Mouse (Mus musculus) embryonic facial prominence, embryonic 14.5 days (tissue): ENCODE data around the gene Sspo. TPM values are rescaled to one million over a fixed set of nuclear protein-coding genes. Genes with fewer than 3 reads are reported as not detected.
"Not testable (repeated sequence)": the region's sequence is repeated elsewhere in the genome, so short reads cannot be mapped to it uniquely, and the experiment has no call there.

Source experiments
- ATAC-seq: fragments of 200-750 bp; cut with Nextera tagmentation; 2 replicates; pipeline ENCODE4 v1.8.0; 2017; ENCODE audit warnings: low read depth, moderate number of reproducible peaks, moderate TSS enrichment
- DNase-seq: peaks from one replicate; pipeline ENCODE4 v3.0.0-alpha.2; 2015; ENCODE audit warnings: low spot score
- H3K27ac ChIP-seq: fragments of 300-500 bp; sonication (generic); replicated peaks from 2 replicates; pipeline ENCODE4 v1.5.1; 2014; ENCODE audit warnings: low read depth, mild to moderate bottlenecking, low read length, moderate library complexity
- H3K27me3 ChIP-seq: fragments of 300-500 bp; sonication (generic); replicated peaks from 2 replicates; pipeline ENCODE4 v1.6.1; 2014; ENCODE audit warnings: low read length; ENCODE audit not compliant: control insufficient read depth, insufficient read depth
- H3K36me3 ChIP-seq: fragments of 300-500 bp; sonication (generic); 2 replicates; pipeline ENCODE4 v1.6.1; 2014; ENCODE audit warnings: low read length, mixed read lengths; ENCODE audit not compliant: control insufficient read depth, insufficient read depth
- H3K4me1 ChIP-seq: fragments of 300-500 bp; sonication (generic); 2 replicates; pipeline ENCODE4 v1.6.1; 2014; ENCODE audit warnings: antibody characterized with exemption, low read length; ENCODE audit not compliant: control insufficient read depth, insufficient read depth
- H3K4me2 ChIP-seq: fragments of 300-500 bp; sonication (generic); 2 replicates; pipeline ENCODE4 v1.6.1; 2014; ENCODE audit warnings: low read depth, mild to moderate bottlenecking, low read length, moderate library complexity, mixed read lengths
- H3K4me3 ChIP-seq: fragments of 300-500 bp; sonication (generic); 2 replicates; pipeline ENCODE4 v1.5.1; 2014; ENCODE audit warnings: low read depth, mild to moderate bottlenecking, low read length
- H3K9ac ChIP-seq: fragments of 300-500 bp; sonication (generic); 2 replicates; pipeline ENCODE4 v1.6.1; 2014; ENCODE audit warnings: low read depth, mild to moderate bottlenecking, low read length, moderate library complexity, mixed read lengths
- H3K9me3 ChIP-seq: fragments of 300-500 bp; sonication (generic); 2 replicates; pipeline ENCODE4 v1.6.1; 2016; ENCODE audit warnings: low read length; ENCODE audit not compliant: control insufficient read depth
- WGBS: fragments of 180-500 bp; shearing (Covaris S2); extraction: QIAGEN DNeasy Blood & Tissue Kit; methylation state at CpG from one replicate; pipeline ENCODE4 v1.1.7; 2014; 5-methylcytosine and 5-hydroxymethylcytosine counted together
- polyA plus RNA-seq: library from polyadenylated mRNA; unstranded; fragments of >200 nt; fragmentation: Nextera tagmentation; extraction: Ambion mirVana; gene quantifications from 2 replicates; pipeline ENCODE4 v1.2.1, GENCODE M21; 2014

The Sspo gene
- polyA plus RNA-seq, 1 experiment from 2014 or later: 1.1 TPM

DNA sequence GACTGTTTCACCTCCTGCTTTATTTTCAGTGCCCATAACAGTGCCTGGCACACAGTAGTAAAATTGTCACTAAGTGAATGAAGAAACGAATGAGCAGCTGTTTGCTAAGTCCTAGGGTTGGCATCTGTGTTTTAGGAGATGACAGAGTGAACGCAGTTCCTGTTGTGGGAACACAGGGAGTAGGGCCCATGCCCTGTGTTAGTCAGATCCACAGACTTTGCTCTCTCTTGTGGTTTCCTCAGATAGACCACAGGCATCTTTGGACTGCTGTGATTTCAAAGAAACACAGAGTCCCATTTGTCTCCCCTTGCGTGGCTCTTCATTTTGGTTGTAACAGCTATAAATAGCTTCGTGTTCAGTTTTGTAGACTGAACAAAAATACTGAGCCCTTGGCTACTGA, 62.4 kb downstream of the Sspo start:
- Histone ChIP-seq H3K4me1 (peaks cover 3% of the 10 kb centered on the region), H3K27ac (peak overlapping the region; percentile 33; the same call in 1 of the 2 replicates), H3K27me3 (no peaks in the 10 kb centered on the region), H3K4me2 (no peak overlapping the region), H3K9ac (no peak overlapping the region), H3K4me3 (no peak overlapping the region), H3K36me3 (peaks cover 32% of the 10 kb centered on the region), H3K9me3 (no peaks in the 10 kb centered on the region)
- 67% methylated on average over 4 of the region's 4 CpGs for WGBS
- no peak for ATAC-seq
- DNase-seq: peak; percentile 48

GRCm38 (mm10) chr6:48511861-48512260, 63.8 kb downstream of the Sspo start:
- Histone ChIP-seq H3K4me2 (no peak overlapping the region), H3K4me3 (no peak overlapping the region), H3K36me3 (peaks cover 47% of the 10 kb centered on the region), H3K4me1 (no peaks in the 10 kb centered on the region), H3K9ac (no peak overlapping the region), H3K27me3 (no peaks in the 10 kb centered on the region), H3K27ac (no peak overlapping the region), H3K9me3 (no peaks in the 10 kb centered on the region)
- ATAC-seq (no peak), DNase-seq (no peak)
- WGBS: 85% methylated on average over 7 of the region's 7 CpGs

GRCm38 (mm10) chr6:48524882-48525281, 76.9 kb downstream of the Sspo start:
- H3K36me3 ChIP-seq: peaks cover 29% of the 10 kb centered on the region; the same call in 1 of the 2 replicates
- 94% methylated on average over 13 of the region's 16 CpGs for WGBS

DNA sequence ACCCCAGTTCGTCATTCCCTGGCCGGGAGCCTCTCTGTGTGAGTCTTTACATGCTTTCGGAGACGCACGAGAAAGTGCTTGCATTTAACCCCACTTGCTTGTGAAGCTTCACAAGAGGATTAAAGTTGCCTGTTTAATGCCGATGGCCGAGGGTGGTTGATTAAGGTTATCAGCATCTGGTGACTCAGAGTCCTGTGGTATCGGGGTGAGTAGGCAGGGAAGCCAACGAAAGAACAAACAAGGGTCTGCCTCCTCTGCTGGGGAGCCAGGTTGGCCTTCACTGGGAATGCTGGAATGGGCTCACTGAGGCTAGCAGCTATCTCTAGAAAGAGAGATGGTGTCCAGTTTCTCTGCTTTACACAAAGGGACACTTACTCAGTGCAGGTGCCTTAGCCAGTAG, 79.9 kb downstream of the Sspo start:
- DNase-seq (no peak), ATAC-seq (no peak)
- WGBS: 84% methylated on average over 9 of the region's 9 CpGs
- no peak overlapping the region for H3K4me3 ChIP-seq
- no peak overlapping the region for H3K4me2 ChIP-seq
- peaks cover 40% of the 10 kb centered on the region for H3K36me3 ChIP-seq
- no peak overlapping the region for H3K27ac ChIP-seq
- H3K9me3 ChIP-seq: no peaks in the 10 kb centered on the region
- H3K9ac ChIP-seq: no peak overlapping the region
- H3K27me3 ChIP-seq: no peaks in the 10 kb centered on the region
- no peaks in the 10 kb centered on the region for H3K4me1 ChIP-seq

More at GRCm38 (mm10) chr6:48524882-48525281, 76.9 kb downstream of the Sspo start:
- H3K9ac ChIP-seq, H3K4me3 ChIP-seq, H3K27ac ChIP-seq, ATAC-seq, H3K9me3 ChIP-seq, H3K4me1 ChIP-seq, H3K27me3 ChIP-seq, DNase-seq, H3K4me2 ChIP-seq: not testable (repeated sequence)

DNA sequence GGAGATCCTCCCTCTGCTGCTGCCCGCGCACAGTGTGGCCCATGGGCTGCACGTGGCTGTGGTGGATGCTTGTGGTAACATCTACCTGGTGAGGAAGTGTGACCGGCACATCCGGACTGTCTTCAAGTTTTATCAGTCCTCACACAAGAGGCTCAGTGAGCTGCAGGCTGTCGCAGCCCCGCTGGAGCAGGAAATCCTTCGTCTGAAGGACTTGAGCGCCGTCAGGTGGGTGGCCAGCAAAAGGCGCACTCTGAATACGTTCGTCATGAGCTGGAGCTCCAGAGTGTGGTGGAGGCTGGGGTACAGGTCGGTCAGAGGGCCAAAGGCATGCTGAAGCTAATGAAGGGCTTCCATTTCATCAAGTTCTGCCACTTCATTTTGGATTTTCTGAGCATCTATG, 81.2 kb downstream of the Sspo start:
- Histone ChIP-seq H3K9me3 (no peaks in the 10 kb centered on the region), H3K9ac (no peak overlapping the region), H3K4me1 (no peaks in the 10 kb centered on the region), H3K27me3 (no peaks in the 10 kb centered on the region), H3K36me3 (peaks cover 40% of the 10 kb centered on the region), H3K27ac (no peak overlapping the region), H3K4me2 (no peak overlapping the region), H3K4me3 (no peak overlapping the region)
- WGBS: 77% methylated on average over 14 of the region's 14 CpGs
- ATAC-seq (no peak), DNase-seq (no peak)

GRCm38 (mm10) chr6:48529871-48530440, 81.9 kb downstream of the Sspo start:
- no peaks in the 10 kb centered on the region for H3K27me3 ChIP-seq
- DNase-seq (no peak), ATAC-seq (no peak)
- H3K36me3 ChIP-seq: peaks cover 40% of the 10 kb centered on the region
- H3K4me1 ChIP-seq: no peaks in the 10 kb centered on the region
- H3K9me3 ChIP-seq: no peaks in the 10 kb centered on the region
- no peak overlapping the region for H3K4me2 ChIP-seq
- WGBS: 85% methylated on average over 16 of the region's 16 CpGs
- H3K27ac ChIP-seq: no peak overlapping the region
- no peak overlapping the region for H3K9ac ChIP-seq
- no peak overlapping the region for H3K4me3 ChIP-seq

DNA sequence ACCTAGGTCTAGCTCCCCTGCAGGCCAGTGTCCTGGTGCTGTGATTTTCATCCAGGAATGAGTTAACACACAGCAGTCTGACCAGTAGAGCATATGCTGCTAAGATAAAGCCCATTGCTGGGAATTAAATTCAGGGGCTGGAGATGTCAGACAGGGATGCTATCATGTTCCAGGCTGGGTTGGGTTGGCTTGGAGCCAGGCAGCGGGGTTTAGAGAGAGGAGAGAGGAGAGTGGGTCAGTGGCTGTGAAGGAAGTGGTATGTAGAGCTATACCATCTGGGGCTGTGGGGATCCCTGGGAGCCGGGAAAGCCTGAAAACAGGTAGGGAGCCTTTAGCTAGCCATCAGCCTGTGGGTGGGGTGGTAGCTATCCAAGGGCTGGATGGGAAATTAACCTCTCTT, 82.8 kb downstream of the Sspo start:
- no peak overlapping the region for H3K4me2 ChIP-seq
- DNase-seq (peak; percentile 39), ATAC-seq (peak; percentile 66)
- H3K36me3 ChIP-seq: peaks cover 35% of the 10 kb centered on the region
- 64% methylated on average over 2 of the region's 2 CpGs for WGBS
- no peak overlapping the region for H3K9ac ChIP-seq
- no peaks in the 10 kb centered on the region for H3K27me3 ChIP-seq
- H3K4me1 ChIP-seq: no peaks in the 10 kb centered on the region
- H3K9me3 ChIP-seq: no peaks in the 10 kb centered on the region
- H3K27ac ChIP-seq: no peak overlapping the region
- no peak overlapping the region for H3K4me3 ChIP-seq

GRCm38 (mm10) chr6:48533475-48533874, 85.4 kb downstream of the Sspo start:
- Histone ChIP-seq H3K4me1 (no peaks in the 10 kb centered on the region), H3K9me3 (no peaks in the 10 kb centered on the region), H3K9ac (peak overlapping the region; percentile 8; the same call in 1 of the 2 replicates), H3K27me3 (no peaks in the 10 kb centered on the region), H3K4me2 (no peak overlapping the region), H3K4me3 (no peak overlapping the region), H3K36me3 (peaks cover 27% of the 10 kb centered on the region), H3K27ac (no peak overlapping the region)
- ATAC-seq (no peak), DNase-seq (no peak)
- 90% methylated on average over 2 of the region's 2 CpGs for WGBS

DNA sequence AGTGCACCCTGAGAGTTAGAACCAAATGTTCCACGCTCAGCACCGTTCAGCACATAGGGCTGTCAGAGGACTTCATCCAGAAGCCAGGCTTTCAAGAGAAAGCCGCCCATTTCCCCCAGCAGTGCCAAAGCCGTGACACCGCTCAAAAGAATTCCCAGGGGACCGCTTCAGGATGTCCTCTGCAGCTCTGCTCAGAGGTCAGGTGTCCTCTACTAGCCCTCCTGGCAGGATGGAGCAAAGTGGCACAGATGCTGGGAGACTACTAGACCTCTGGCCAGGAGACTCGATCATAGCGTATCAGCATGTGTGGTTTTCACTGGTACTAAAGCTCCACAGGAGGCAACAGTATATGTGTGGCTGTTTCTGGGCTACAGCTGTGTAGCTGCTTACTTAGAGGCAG, 86.9 kb downstream of the Sspo start:
- H3K9me3 ChIP-seq: no peaks in the 10 kb centered on the region
- no peak overlapping the region for H3K27ac ChIP-seq
- no peaks in the 10 kb centered on the region for H3K4me1 ChIP-seq
- DNase-seq: no peak
- ATAC-seq: no peak
- H3K9ac ChIP-seq: no peak overlapping the region
- H3K4me3 ChIP-seq: no peak overlapping the region
- no peak overlapping the region for H3K4me2 ChIP-seq
- peaks cover 16% of the 10 kb centered on the region for H3K36me3 ChIP-seq
- 73% methylated on average over 8 of the region's 8 CpGs for WGBS
- no peaks in the 10 kb centered on the region for H3K27me3 ChIP-seq
